Mouse (Mus musculus) myocyte (in vitro differentiated cells): ENCODE data around the gene Hist1h4f. TPM values are rescaled to one million over a fixed set of nuclear protein-coding genes. Genes with fewer than 3 reads are reported as not detected.
A peak's percentile ranks its signal among the peaks of the same experiment; 100 is the strongest.
"Not testable (repeated sequence)": the region's sequence is repeated elsewhere in the genome, so short reads cannot be mapped to it uniquely, and the experiment has no call there.

Source experiments
- H3K27me3 ChIP-seq: one replicate; pipeline ENCODE4 v1.6.1; 2011; ENCODE audit not compliant: control insufficient read depth, insufficient read depth, insufficient read length
- H3K36me3 ChIP-seq: one replicate; pipeline ENCODE4 v1.6.1; 2011; ENCODE audit not compliant: control insufficient read depth, insufficient read depth
- H3K4me2 ChIP-seq: one replicate; pipeline ENCODE4 v1.6.1; 2011; ENCODE audit warnings: low read depth, control low read depth
- H3K4me3 ChIP-seq: one replicate; pipeline ENCODE4 v1.5.1; 2011; ENCODE audit warnings: mild to moderate bottlenecking, control low read depth, moderate library complexity
- H3K79me2 ChIP-seq: one replicate; pipeline ENCODE4 v1.6.1; 2011; ENCODE audit not compliant: control insufficient read depth, insufficient read depth
- H3ac ChIP-seq: one replicate; pipeline ENCODE4 v1.6.1; 2011; ENCODE audit not compliant: control insufficient read depth, insufficient read length
- CEBPB ChIP-seq: IDR thresholded peaks from 2 replicates; pipeline ENCODE4 v1.6.1; 2011; ENCODE audit warnings: mild to moderate bottlenecking, moderate library complexity; ENCODE audit not compliant: poor library complexity, insufficient read depth, severe bottlenecking
- E2F4 ChIP-seq: IDR thresholded peaks from one replicate; pipeline ENCODE4 v1.6.1; 2011; ENCODE audit warnings: mild to moderate bottlenecking, control low read depth, moderate library complexity; ENCODE audit not compliant: insufficient read depth
- MAX ChIP-seq: IDR thresholded peaks from one replicate; pipeline ENCODE4 v1.6.1; 2011; ENCODE audit warnings: low read depth, mild to moderate bottlenecking, control low read depth
- MYOG ChIP-seq, 3 experiments: IDR thresholded peaks; one replicate each; pipeline ENCODE4 v1.6.1; 2011; ENCODE audit warnings: control low read depth in 2 of 3, low read depth in 2 of 3, mild to moderate bottlenecking in 2 of 3; ENCODE audit not compliant: insufficient read length in 2 of 3, control insufficient read depth in 1 of 3, insufficient read depth in 1 of 3
- POLR2A ChIP-seq: IDR thresholded peaks from one replicate; pipeline ENCODE4 v1.6.1; 2011; ENCODE audit warnings: low read depth, mild to moderate bottlenecking, control low read depth, moderate library complexity; ENCODE audit not compliant: insufficient read length
- POLR2AphosphoS2 ChIP-seq: IDR thresholded peaks from one replicate; pipeline ENCODE4 v1.6.1; 2011; ENCODE audit warnings: low read depth, control low read depth; ENCODE audit not compliant: insufficient read length
- REST ChIP-seq: IDR thresholded peaks from one replicate; pipeline ENCODE4 v1.6.1; 2011; ENCODE audit warnings: mild to moderate bottlenecking, control low read depth, moderate library complexity; ENCODE audit not compliant: insufficient read depth, insufficient read length
- SRF ChIP-seq: IDR thresholded peaks from one replicate; pipeline ENCODE4 v1.6.1; 2011; ENCODE audit warnings: low read depth; ENCODE audit not compliant: control insufficient read depth, insufficient read length
- TCF3 ChIP-seq: IDR thresholded peaks from one replicate; pipeline ENCODE4 v1.6.1; 2011; ENCODE audit warnings: low read depth, control low read depth; ENCODE audit not compliant: insufficient read length
- USF1 ChIP-seq: IDR thresholded peaks from one replicate; pipeline ENCODE4 v1.6.1; 2011; ENCODE audit warnings: low read depth, mild to moderate bottlenecking, control low read depth, moderate library complexity
- polyA plus RNA-seq: library from polyadenylated mRNA; unstranded; fragments of >200 nt; fragmentation: generic; extraction: Trizol; gene quantifications from one replicate; pipeline ENCODE4 v1.2.1, GENCODE M21; 2012; ENCODE audit warnings: missing spikeins

The Hist1h4f gene
- polyA plus RNA-seq, 1 experiment, result 4.1 TPM

- Histone ChIP-seq H3ac (no peak overlapping the region), H3K4me2 (no peak overlapping the region), H3K27me3 (no peaks in the 10 kb centered on the region), H3K4me3 (no peak overlapping the region), H3K79me2 (peaks cover 4% of the 10 kb centered on the region), H3K36me3 (no peaks in the 10 kb centered on the region)
- TF ChIP-seq SRF (no peak), MYOG (IDR thresholded peaks at IDR 0.05; ENCODE audit: control insufficient read depth in 1 of 3, insufficient read depth in 1 of 3, insufficient read length in 2 of 3, low read depth in 2 of 3) (no peak), MAX (no peak), POLR2A (no peak), REST (no peak), CEBPB (no peak), USF1 (no peak), POLR2AphosphoS2 (no peak), E2F4 (no peak)
Measured at GRCm38 (mm10) chr13:23546694-23547093, 4.8 kb downstream of the Hist1h4f start.

- peak overlapping the region; percentile 37 for H3K4me3 ChIP-seq
- not testable (repeated sequence) for H3K36me3 ChIP-seq, H3ac ChIP-seq, H3K27me3 ChIP-seq, H3K79me2 ChIP-seq
- H3K4me2 ChIP-seq, result peak overlapping the region; percentile 42
Measured at GRCm38 (mm10) chr13:23544787-23545120, 6.7 kb downstream of the Hist1h4f start.

- Histone ChIP-seq H3ac (no peak within 1 kb of the TSS), H3K4me3 (peak within 1 kb of the TSS; percentile 37), H3K4me2 (peak within 1 kb of the TSS; percentile 91), H3K79me2 (peaks cover 6% of the 10 kb centered on the region), H3K36me3 (no peaks in the 10 kb centered on the region), H3K27me3 (no peaks in the 10 kb centered on the region)
- TF ChIP-seq TCF3 (no peak), MYOG (IDR thresholded peaks at IDR 0.05; ENCODE audit: control insufficient read depth in 1 of 3, insufficient read depth in 1 of 3, insufficient read length in 2 of 3, low read depth in 2 of 3) (peak in 1 of 3 experiments; percentile 22), POLR2A (peak; percentile 77), MAX (no peak), POLR2AphosphoS2 (peak; percentile 83)
Measured at GRCm38 (mm10) chr13:23543965-23544786, 7.3 kb downstream of the Hist1h4f start, which contains the start of gene Hist1h3f. Gene Hist1h3f, plus strand, starts transcription at chr13:23544052.

- peak within 1 kb of the TSS; percentile 37 for H3K4me3 ChIP-seq
- peak within 1 kb of the TSS; percentile 91 for H3K4me2 ChIP-seq
- H3ac ChIP-seq, H3K27me3 ChIP-seq, H3K36me3 ChIP-seq, H3K79me2 ChIP-seq: not testable (repeated sequence)
- TF ChIP-seq POLR2AphosphoS2 (peak; percentile 91), CEBPB (peak; percentile 95), POLR2A (peak; percentile 65), E2F4 (peak; percentile 68)
Measured at GRCm38 (mm10) chr13:23542999-23543607, 8.3 kb downstream of the Hist1h4f start, which contains the start of gene Hist1h2bh. Gene Hist1h2bh, minus strand, starts transcription at chr13:23543392.

GRCm38 (mm10) chr13:23542225-23542980, 9.0 kb downstream of the Hist1h4f start:
- Histone ChIP-seq H3K4me3 (peak overlapping the region; percentile 37), H3K4me2 (peak overlapping the region; percentile 91)
- not testable (repeated sequence) for H3K79me2 ChIP-seq, H3K36me3 ChIP-seq, H3K27me3 ChIP-seq, H3ac ChIP-seq

- no peaks in the 10 kb centered on the region for H3K27me3 ChIP-seq
- peaks cover 6% of the 10 kb centered on the region for H3K79me2 ChIP-seq
- peak overlapping the region; percentile 38 for H3K4me2 ChIP-seq
- H3K36me3 ChIP-seq, result no peaks in the 10 kb centered on the region
- TF ChIP-seq MAX (no peak), E2F4 (no peak), POLR2A (no peak), POLR2AphosphoS2 (no peak)
- H3K4me3 ChIP-seq, result peak overlapping the region; percentile 37
- H3ac ChIP-seq, result no peak overlapping the region
Measured at GRCm38 (mm10) chr13:23541497-23541896, 10.0 kb downstream of the Hist1h4f start.

- not testable (repeated sequence) for H3ac ChIP-seq, H3K27me3 ChIP-seq, H3K36me3 ChIP-seq, H3K4me3 ChIP-seq, H3K79me2 ChIP-seq, H3K4me2 ChIP-seq
Measured at GRCm38 (mm10) chr13:23539821-23540220, 11.6 kb downstream of the Hist1h4f start.
